Mouse (Mus musculus) right cerebral cortex, adult 18-20 months (tissue): ENCODE data around the gene Unc5cl.
A peak's percentile ranks its signal among the peaks of the same experiment; 100 is the strongest.

ENCODE experiments used
- DNase-seq: peaks from one replicate; pipeline ENCODE4 v3.0.0; 2022; ENCODE audit warnings: mixed read lengths

Gene Unc5cl

GRCm38 (mm10) chr17:48542733-48543132 is 88.0 kb downstream of the Unc5cl start:
- peak; percentile 14 for DNase-seq

GRCm38 (mm10) chr17:48543301-48543765 is 88.6 kb downstream of the Unc5cl start:
- DNase-seq, result peak; percentile 75

GRCm38 (mm10) chr17:48544722-48545121 is 90.0 kb downstream of the Unc5cl start:
- no peak for DNase-seq

GRCm38 (mm10) chr17:48545223-48545943 is 90.7 kb downstream of the Unc5cl start:
- DNase-seq, result peak; percentile 61

GRCm38 (mm10) chr17:48546036-48546435 is 91.3 kb downstream of the Unc5cl start:
- DNase-seq, result peak; percentile 16

GRCm38 (mm10) chr17:48547668-48548067 is 93.0 kb downstream of the Unc5cl start:
- DNase-seq, result no peak

- DNase-seq, result peak; percentile 18
Observed at GRCm38 (mm10) chr17:48551788-48552531, 97.3 kb downstream of the Unc5cl start.

- DNase-seq, result no peak
Observed at GRCm38 (mm10) chr17:48552532-48552915, 97.8 kb downstream of the Unc5cl start.

GRCm38 (mm10) chr17:48556223-48556962 is 101.7 kb downstream of the Unc5cl start:
- DNase-seq, result no peak

GRCm38 (mm10) chr17:48557823-48558715 is 103.4 kb downstream of the Unc5cl start:
- no peak for DNase-seq

- no peak for DNase-seq
Observed at GRCm38 (mm10) chr17:48564931-48565330, 110.2 kb downstream of the Unc5cl start.

GRCm38 (mm10) chr17:48569656-48570055 is 115.0 kb downstream of the Unc5cl start:
- DNase-seq, result no peak

- no peak for DNase-seq
Observed at GRCm38 (mm10) chr17:48581153-48581552, 126.5 kb downstream of the Unc5cl start.

- no peak for DNase-seq
Observed at GRCm38 (mm10) chr17:48582486-48582990, 127.8 kb downstream of the Unc5cl start.

GRCm38 (mm10) chr17:48583401-48583800 is 128.7 kb downstream of the Unc5cl start:
- no peak for DNase-seq

- no peak for DNase-seq
Observed at GRCm38 (mm10) chr17:48585902-48586359, 131.2 kb downstream of the Unc5cl start.

- DNase-seq, result no peak
Observed at GRCm38 (mm10) chr17:48588674-48589073, 134.0 kb downstream of the Unc5cl start.
